Mouse (Mus musculus): ENCODE measurements around the gene Schip1. TPM values are rescaled to one million over a fixed set of nuclear protein-coding genes. Genes with fewer than 3 reads are reported as not detected.

The Schip1 gene
- total RNA-seq, 2 experiments from 2014 or later = 143 to 167 TPM

GRCm38 (mm10) chr3:68476336-68476735 lies 411.7 kb downstream of the Schip1 start:
- DNase-seq = no peak

GRCm38 (mm10) chr3:68477478-68477877 lies 412.9 kb downstream of the Schip1 start:
- DNase-seq = no peak

GRCm38 (mm10) chr3:68479266-68479665 lies 414.7 kb downstream of the Schip1 start:
- no peak for DNase-seq

GRCm38 (mm10) chr3:68483517-68483916 lies 418.9 kb downstream of the Schip1 start:
- no peak for DNase-seq

GRCm38 (mm10) chr3:68484021-68484420 lies 419.4 kb downstream of the Schip1 start:
- DNase-seq = no peak

- no peak for DNase-seq
Observed at GRCm38 (mm10) chr3:68484561-68484960, 420.0 kb downstream of the Schip1 start.

GRCm38 (mm10) chr3:68487621-68488020 lies 423.0 kb downstream of the Schip1 start:
- no peak for DNase-seq

- no peak for DNase-seq
Observed at GRCm38 (mm10) chr3:68488316-68488715, 423.7 kb downstream of the Schip1 start.

- DNase-seq = no peak
Observed at GRCm38 (mm10) chr3:68491516-68491915, 426.9 kb downstream of the Schip1 start.

GRCm38 (mm10) chr3:68492066-68492465 lies 427.5 kb downstream of the Schip1 start:
- DNase-seq = no peak

- peak; percentile 50 to 67 for DNase-seq
Observed at GRCm38 (mm10) chr3:68492513-68492912, 427.9 kb downstream of the Schip1 start.

- DNase-seq = peak; percentile 75 to 90
Observed at GRCm38 (mm10) chr3:68493170-68493585, 428.6 kb downstream of the Schip1 start.

GRCm38 (mm10) chr3:68493586-68494295 lies 429.1 kb downstream of the Schip1 start:
- DNase-seq = peak; percentile 85 to 86

GRCm38 (mm10) chr3:68494296-68495095 lies 429.9 kb downstream of the Schip1 start:
- peak; percentile 37 to 72 for DNase-seq

GRCm38 (mm10) chr3:68495096-68495735 lies 430.6 kb downstream of the Schip1 start:
- peak; percentile 75 to 76 for DNase-seq

- DNase-seq = peak in 1 of 2 experiments; percentile 44
Observed at GRCm38 (mm10) chr3:68495736-68496242, 431.2 kb downstream of the Schip1 start.

- DNase-seq = no peak
Observed at GRCm38 (mm10) chr3:68496513-68496912, 431.9 kb downstream of the Schip1 start.

- no peak for DNase-seq
Observed at GRCm38 (mm10) chr3:68499532-68500152, 435.0 kb downstream of the Schip1 start.

GRCm38 (mm10) chr3:68504838-68505237 lies 440.2 kb downstream of the Schip1 start:
- no peak for DNase-seq

GRCm38 (mm10) chr3:68506769-68507318 lies 442.2 kb downstream of the Schip1 start:
- DNase-seq = peak; percentile 49 to 61

GRCm38 (mm10) chr3:68508629-68509028 lies 444.0 kb downstream of the Schip1 start:
- DNase-seq = peak; percentile 85 to 89

GRCm38 (mm10) chr3:68510872-68511271 lies 446.3 kb downstream of the Schip1 start:
- no peak for DNase-seq

Data from heart, adult 18-20 months (tissue).